Mouse (Mus musculus) lung, embryonic 16.5 days (tissue): ENCODE results near the gene Atxn1. TPM values are rescaled to one million over a fixed set of nuclear protein-coding genes. Genes with fewer than 3 reads are reported as not detected.

ENCODE experiments used
- ATAC-seq: fragments of 200-750 bp; cut with Nextera tagmentation; 2 replicates; pipeline ENCODE4 v1.8.0; 2017; ENCODE audit warnings: low read depth, mild to moderate bottlenecking, moderate library complexity
- H3K27ac ChIP-seq: fragments of 300-500 bp; sonication (generic); 2 replicates; pipeline ENCODE4 v1.5.1; 2014; ENCODE audit warnings: mild to moderate bottlenecking, control low read depth, low read length
- H3K27me3 ChIP-seq: fragments of 300-500 bp; sonication (generic); 2 replicates; pipeline ENCODE4 v1.6.1; 2014; ENCODE audit warnings: low read depth, low read length, mixed read lengths; ENCODE audit not compliant: control insufficient read depth, insufficient read depth
- H3K36me3 ChIP-seq: fragments of 300-500 bp; sonication (generic); 2 replicates; pipeline ENCODE4 v1.6.1; 2014; ENCODE audit warnings: low read length; ENCODE audit not compliant: control insufficient read depth, insufficient read depth
- H3K4me1 ChIP-seq: fragments of 300-500 bp; sonication (generic); replicated peaks from 2 replicates; pipeline ENCODE4 v1.6.1; 2014; ENCODE audit warnings: low read length, mixed read lengths; ENCODE audit not compliant: control insufficient read depth, insufficient read depth
- H3K4me2 ChIP-seq: fragments of 300-500 bp; sonication (generic); 2 replicates; pipeline ENCODE4 v1.6.1; 2014; ENCODE audit warnings: low read depth, low read length, control low read depth
- H3K4me3 ChIP-seq: fragments of 300-500 bp; sonication (generic); 2 replicates; pipeline ENCODE4 v1.5.1; 2014; ENCODE audit warnings: mild to moderate bottlenecking, low read length, control low read depth
- H3K9ac ChIP-seq: fragments of 300-500 bp; sonication (generic); 2 replicates; pipeline ENCODE4 v1.6.1; 2014; ENCODE audit warnings: low read length, control low read depth
- H3K9me3 ChIP-seq: fragments of 300-500 bp; sonication (generic); 2 replicates; pipeline ENCODE4 v1.6.1; 2016; ENCODE audit warnings: low read length; ENCODE audit not compliant: control insufficient read depth
- WGBS: fragments of 180-500 bp; shearing (Covaris S2); extraction: QIAGEN DNeasy Blood & Tissue Kit; methylation state at CpG from one replicate; pipeline ENCODE4 v1.1.7; 2014; 5-methylcytosine and 5-hydroxymethylcytosine counted together
- polyA plus RNA-seq: library from polyadenylated mRNA; unstranded; fragments of >200 nt; fragmentation: Nextera tagmentation; extraction: Ambion mirVana; gene quantifications from 2 replicates; pipeline ENCODE4 v1.2.1, GENCODE M21; 2015

Gene Atxn1
- polyA plus RNA-seq, 1 experiment from 2014 or later: 8.3 TPM

DNA sequence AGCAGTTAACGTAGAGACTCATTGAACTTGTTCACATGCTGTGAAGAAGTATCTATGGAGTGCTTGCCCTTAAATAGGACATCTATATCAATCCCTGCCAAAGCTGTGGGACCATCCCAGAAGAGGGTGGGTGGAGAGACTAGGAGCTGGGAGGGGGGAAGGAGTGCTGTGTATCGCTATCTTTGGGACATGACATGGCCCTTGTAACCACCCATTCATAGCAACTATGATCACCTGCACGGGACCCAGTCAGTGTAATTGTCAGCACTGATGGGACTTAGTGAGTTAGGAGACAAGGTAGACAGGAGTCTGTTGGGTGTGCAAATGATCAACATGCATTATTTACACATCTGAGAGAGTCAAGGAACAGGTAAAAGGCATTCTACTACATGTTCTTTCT, 405.6 kb downstream of the Atxn1 start:
- WGBS: 82% methylated on average over 3 of the region's 3 CpGs
- Histone ChIP-seq H3K4me2 (no peak overlapping the region), H3K4me1 (no peaks in the 10 kb centered on the region)

DNA sequence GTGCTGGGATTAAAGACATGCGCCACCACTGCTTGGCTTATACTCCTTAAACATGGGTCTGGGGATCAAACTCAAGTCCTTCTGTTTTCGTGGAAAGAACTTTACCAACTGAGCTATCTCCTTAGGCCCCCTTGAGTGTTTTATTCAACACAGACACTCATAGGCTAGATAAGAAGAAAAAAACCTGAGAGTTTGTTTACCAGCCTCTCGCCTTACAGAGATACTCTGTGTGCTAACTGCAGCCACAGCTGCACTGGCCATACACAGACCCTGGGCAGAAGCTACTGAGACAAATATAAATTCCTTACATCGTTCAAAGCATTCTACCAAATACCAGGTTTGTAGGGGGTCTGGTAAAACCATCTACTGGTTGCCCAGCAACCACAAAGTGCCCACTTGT, 406.4 kb downstream of the Atxn1 start:
- H3K27me3 ChIP-seq: no peaks in the 10 kb centered on the region
- no peak overlapping the region for H3K4me3 ChIP-seq
- no peaks in the 10 kb centered on the region for H3K9me3 ChIP-seq
- peaks cover 4% of the 10 kb centered on the region for H3K4me1 ChIP-seq
- H3K27ac ChIP-seq: no peak overlapping the region
- 29% methylated on average over 4 of the region's 4 CpGs for whole genome bisulfite sequencing
- no peak overlapping the region for H3K4me2 ChIP-seq
- H3K9ac ChIP-seq: no peak overlapping the region
- H3K36me3 ChIP-seq: no peaks in the 10 kb centered on the region
- ATAC-seq: no peak

More for the DNA sequence above, 405.6 kb downstream of the Atxn1 start:
- no peak for ATAC-seq
- H3K9ac ChIP-seq: no peak overlapping the region
- H3K36me3 ChIP-seq: no peaks in the 10 kb centered on the region
- H3K4me3 ChIP-seq: no peak overlapping the region
- no peaks in the 10 kb centered on the region for H3K27me3 ChIP-seq
- H3K9me3 ChIP-seq: no peaks in the 10 kb centered on the region
- H3K27ac ChIP-seq: no peak overlapping the region

DNA sequence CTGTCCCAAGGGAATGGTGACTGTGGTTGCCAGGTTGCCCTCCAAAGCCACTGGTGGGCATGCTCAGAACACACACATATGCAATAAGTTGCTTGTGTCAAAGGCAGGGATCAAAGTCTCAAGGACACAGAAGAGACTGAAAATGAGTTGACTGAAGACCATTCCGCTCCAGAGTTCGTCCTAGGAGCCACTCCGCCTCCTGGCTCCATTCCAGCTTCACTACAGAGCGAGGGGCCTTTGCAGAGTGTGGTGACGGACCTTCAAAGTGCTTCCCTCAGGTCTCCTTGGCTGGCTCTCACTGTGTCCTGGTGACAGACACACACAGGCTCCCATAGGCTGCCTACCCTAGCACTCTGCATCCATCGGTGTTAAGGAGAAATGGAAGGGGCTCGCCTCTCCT, 411.1 kb downstream of the Atxn1 start:
- Histone ChIP-seq H3K9me3 (no peaks in the 10 kb centered on the region), H3K9ac (no peak overlapping the region), H3K27me3 (no peaks in the 10 kb centered on the region), H3K4me3 (no peak overlapping the region), H3K27ac (no peak overlapping the region), H3K36me3 (no peaks in the 10 kb centered on the region; the same call in 1 of the 2 replicates), H3K4me1 (peaks cover 4% of the 10 kb centered on the region), H3K4me2 (no peak overlapping the region)
- WGBS: 28% methylated on average over 7 of the region's 7 CpGs
- ATAC-seq: 0 out of 2 replicates have a peak, but pooled peaks have one; percentile 56

DNA sequence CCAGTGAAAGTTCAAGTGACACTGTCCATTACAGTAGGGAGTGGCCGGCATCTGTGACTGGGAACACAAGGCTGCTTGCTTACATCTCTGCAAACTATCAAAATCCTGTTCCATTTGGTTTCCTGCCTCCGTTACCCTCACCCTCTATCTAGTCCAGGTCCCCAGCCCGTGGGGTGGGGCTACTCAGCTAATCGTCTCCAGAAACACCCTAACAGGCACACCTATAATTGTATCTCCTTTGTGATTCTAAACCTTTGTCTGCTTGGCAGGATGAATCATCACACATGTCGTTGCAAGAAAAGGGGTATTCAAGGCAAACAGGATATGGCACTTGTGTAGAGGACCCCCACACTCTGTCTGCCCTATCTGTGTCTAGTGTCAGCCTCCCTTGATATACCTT, 417.3 kb downstream of the Atxn1 start:
- H3K4me2 ChIP-seq: no peak overlapping the region
- ATAC-seq: no peak
- no peaks in the 10 kb centered on the region for H3K4me1 ChIP-seq
- no peak overlapping the region for H3K27ac ChIP-seq
- no peaks in the 10 kb centered on the region; the same call in 1 of the 2 replicates for H3K36me3 ChIP-seq
- H3K9me3 ChIP-seq: no peaks in the 10 kb centered on the region
- no peak overlapping the region for H3K4me3 ChIP-seq
- H3K27me3 ChIP-seq: no peaks in the 10 kb centered on the region
- WGBS: 77% methylated on average over 5 of the region's 5 CpGs
- H3K9ac ChIP-seq: no peak overlapping the region

DNA sequence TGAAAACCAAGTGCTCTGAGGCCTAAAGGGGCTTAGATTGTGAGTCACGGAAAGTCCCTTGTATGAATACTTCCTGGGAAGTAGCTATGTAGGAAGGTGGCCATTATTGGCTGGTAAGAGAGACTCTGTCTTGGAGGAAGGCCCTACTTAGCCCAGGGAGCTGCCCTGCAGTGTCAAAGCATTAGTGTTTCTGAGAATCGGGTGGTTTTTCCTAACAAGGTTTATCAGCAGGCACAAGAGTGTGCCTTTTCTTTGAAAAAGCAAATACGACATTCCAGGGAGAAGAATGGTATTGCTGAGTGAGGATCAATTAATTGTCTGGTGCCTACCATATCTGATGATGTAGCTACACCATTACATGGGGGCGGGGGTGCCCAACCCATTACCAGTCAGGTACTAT, 417.9 kb downstream of the Atxn1 start:
- Histone ChIP-seq H3K27me3 (no peaks in the 10 kb centered on the region), H3K9ac (no peak overlapping the region), H3K27ac (no peak overlapping the region), H3K4me3 (no peak overlapping the region), H3K4me2 (no peak overlapping the region), H3K9me3 (no peaks in the 10 kb centered on the region), H3K36me3 (no peaks in the 10 kb centered on the region; the same call in 1 of the 2 replicates), H3K4me1 (no peaks in the 10 kb centered on the region)
- 65% methylated on average over 4 of the region's 4 CpGs for WGBS
- no peak for ATAC-seq

DNA sequence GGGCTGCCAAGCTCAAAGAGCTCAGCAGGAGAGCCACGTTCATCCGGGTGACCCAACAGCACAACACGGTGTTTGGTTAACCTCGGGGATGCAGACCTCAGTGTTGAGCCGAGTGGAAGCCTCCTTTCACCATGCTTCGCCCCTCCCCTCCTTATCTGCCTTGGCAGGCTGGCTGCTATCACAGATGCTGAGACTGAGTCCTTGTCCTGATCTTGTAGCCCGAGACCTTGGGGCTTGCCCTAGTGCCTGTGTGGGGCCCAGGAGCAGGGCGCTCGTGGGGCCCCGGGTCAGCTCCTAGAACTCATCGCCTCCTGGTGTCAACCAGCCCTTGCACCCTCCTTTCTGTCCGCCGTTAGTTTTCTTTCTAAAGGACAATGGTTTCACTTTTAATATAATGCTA, 418.8 kb downstream of the Atxn1 start:
- Histone ChIP-seq H3K4me3 (no peak overlapping the region), H3K36me3 (no peaks in the 10 kb centered on the region; the same call in 1 of the 2 replicates), H3K27me3 (no peaks in the 10 kb centered on the region), H3K4me1 (no peaks in the 10 kb centered on the region), H3K4me2 (no peak overlapping the region), H3K9ac (no peak overlapping the region), H3K9me3 (no peaks in the 10 kb centered on the region), H3K27ac (no peak overlapping the region)
- WGBS: 71% methylated on average over 13 of the region's 13 CpGs
- no peak for ATAC-seq

DNA sequence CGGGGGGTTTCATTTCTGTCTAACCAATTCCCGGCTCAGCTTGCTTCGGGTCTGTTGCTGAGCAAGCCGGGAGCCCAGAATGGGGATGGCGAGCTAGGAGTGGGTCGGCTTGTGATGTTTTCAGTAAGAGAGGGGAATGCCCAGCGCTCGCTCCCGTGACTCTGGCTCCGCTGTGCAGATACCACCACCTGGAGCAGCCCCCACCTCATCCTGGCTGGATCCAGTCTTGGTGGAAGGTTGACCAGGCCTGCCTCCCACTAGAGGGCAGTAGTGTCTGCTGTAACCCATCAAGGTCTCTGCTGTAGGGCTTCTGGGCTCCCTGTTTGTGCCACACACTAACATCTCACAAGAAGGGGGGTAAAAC, 425.6 kb downstream of the Atxn1 start:
- peak overlapping the region; percentile 56 for H3K9ac ChIP-seq
- no peaks in the 10 kb centered on the region for H3K27me3 ChIP-seq
- no peaks in the 10 kb centered on the region for H3K36me3 ChIP-seq
- no peak overlapping the region for H3K27ac ChIP-seq
- H3K9me3 ChIP-seq: no peaks in the 10 kb centered on the region
- H3K4me3 ChIP-seq: peak overlapping the region; percentile 47
- 0 out of 2 replicates have a peak, but pooled peaks cover 6% of the 10 kb centered on the region for H3K4me1 ChIP-seq
- H3K4me2 ChIP-seq: peak overlapping the region; percentile 78
- WGBS: 5% methylated on average over 10 of the region's 10 CpGs
- ATAC-seq: peak; percentile 79

DNA sequence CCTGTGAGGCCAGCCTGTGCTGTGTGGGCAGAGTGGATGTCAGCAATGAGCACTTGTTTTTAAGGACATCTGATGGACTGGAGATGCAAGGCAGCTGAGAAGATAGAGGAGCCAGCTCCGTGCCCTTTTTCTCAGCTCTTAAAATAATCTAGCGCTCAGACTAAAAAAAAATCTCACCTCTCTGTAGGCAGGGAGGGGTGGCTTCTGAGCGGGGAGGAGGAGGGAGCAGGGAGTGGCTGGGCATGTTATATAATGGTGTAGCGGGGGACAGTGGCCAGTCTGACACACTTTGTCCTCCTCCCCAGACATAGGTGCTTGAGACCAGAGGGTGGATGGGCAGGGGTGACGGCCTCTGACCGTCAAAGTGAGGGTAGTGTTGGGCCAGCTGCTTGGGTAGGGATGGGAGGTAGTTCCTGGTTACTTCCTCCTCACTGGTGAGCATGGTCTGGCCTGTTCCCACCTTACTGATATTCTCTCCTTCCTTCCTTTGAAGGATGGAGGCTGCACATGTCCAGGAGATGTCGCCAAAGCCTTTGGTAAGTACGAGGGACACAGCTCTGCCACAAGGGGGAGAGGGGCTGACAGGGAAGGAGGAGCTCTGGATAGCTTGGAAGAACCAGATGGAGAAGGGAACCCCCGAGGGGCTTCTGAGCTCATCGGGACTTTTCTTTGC, 426.1 kb downstream of the Atxn1 start:
- Histone ChIP-seq H3K9me3 (no peaks in the 10 kb centered on the region), H3K4me2 (peak overlapping the region; percentile 78), H3K27me3 (no peaks in the 10 kb centered on the region), H3K36me3 (no peaks in the 10 kb centered on the region), H3K27ac (no peak overlapping the region), H3K4me1 (0 out of 2 replicates have a peak, but pooled peaks cover 6% of the 10 kb centered on the region), H3K9ac (peak overlapping the region; percentile 56), H3K4me3 (peak overlapping the region; percentile 47)
- peak; percentile 78 for ATAC-seq
- WGBS: 20% methylated on average over 10 of the region's 10 CpGs

DNA sequence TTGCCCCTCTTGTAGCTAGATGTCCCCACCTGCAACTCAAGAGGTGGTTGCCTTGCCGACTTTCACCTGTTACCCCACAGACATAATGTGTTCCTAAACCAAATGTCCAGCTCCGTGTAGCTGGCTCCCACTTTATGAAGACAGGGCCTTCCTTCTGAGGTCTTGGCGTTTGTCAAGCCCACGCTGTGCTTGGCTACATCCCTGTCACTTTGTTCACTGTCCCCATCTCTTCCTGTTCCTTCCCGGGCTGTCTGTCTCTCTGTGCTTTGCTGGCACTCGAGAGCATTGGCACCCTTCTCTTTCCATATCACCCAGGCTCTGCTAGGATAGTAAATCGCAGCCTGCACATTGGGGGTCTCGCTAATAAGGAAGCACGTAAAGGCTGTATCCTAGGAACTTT, 426.7 kb downstream of the Atxn1 start:
- Histone ChIP-seq H3K27ac (no peak overlapping the region), H3K9ac (no peak overlapping the region), H3K4me3 (no peak overlapping the region), H3K36me3 (no peaks in the 10 kb centered on the region), H3K4me1 (0 out of 2 replicates have a peak, but pooled peaks cover 6% of the 10 kb centered on the region), H3K9me3 (no peaks in the 10 kb centered on the region), H3K4me2 (no peak overlapping the region), H3K27me3 (no peaks in the 10 kb centered on the region)
- WGBS: 67% methylated on average over 9 of the region's 9 CpGs
- ATAC-seq: no peak
